Mouse (Mus musculus): ENCODE data around the gene Polr2l. TPM values are rescaled to one million over a fixed set of nuclear protein-coding genes. Genes with fewer than 3 reads are reported as not detected.

Gene Polr2l
- total RNA-seq, 2 experiments from 2014 or later = 40.8 to 45.7 TPM

DNA sequence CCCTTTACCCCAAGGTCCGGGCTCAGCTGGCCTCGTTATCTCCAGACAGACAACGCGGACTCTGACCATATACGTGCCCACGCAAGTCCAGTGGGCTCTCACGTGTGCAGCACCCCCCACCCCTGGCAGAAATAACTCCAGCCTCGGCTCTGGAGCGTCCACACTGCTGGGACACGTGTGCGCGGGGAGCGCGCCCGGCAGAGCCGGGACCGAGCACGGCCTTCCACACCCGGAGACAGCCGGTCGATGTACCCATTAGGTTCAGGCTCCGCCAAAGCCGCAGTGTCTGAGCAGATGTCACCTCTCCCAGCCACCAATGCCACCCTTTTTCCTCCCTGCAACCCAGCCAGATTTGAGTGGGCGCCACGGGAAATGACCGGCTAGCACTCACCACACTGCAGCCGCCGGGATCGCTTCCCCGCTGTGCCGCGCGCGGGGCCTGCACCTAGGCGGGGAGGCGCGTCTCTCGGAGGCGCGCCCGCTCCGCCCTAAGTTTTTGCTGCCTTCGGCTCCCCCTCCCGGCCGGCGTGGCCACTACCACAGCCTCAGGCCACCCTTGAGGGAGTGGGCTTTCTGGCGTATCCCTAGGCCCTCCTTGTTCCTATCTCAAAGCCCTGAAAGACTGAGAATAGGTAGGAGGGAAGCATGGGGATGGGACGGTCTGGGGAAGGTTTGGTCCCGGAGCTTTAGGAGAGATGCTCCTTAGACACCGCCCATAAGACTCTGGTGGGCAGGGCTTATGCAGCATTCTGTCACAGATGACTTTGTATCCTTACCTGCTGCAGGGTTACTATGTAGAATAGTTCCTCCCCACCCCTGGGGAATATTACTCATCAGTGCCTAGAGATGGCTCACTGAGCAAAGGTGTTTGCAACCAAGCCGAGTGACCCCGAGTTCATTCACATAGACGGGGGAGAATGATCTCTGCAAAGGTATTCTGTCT lies 37.5 kb downstream of the Polr2l start, which contains the start of gene Slc25a22:
Slc25a22 (minus strand) TSS at position 715 of the 943 bp plus-strand sequence.
- peak; percentile 87 for DNase-seq (ENCODE audit: low spot score in 2 of 2)
- intact Hi-C loops (cut with DNase I) = loop anchor here (1.0 kb wide), 1 partner anchor 10 kb away; the partner anchor contains the start of gene Rplp2

- DNase-seq (ENCODE audit: low spot score in 2 of 2) = no peak
- intact Hi-C loops (cut with DNase I) = no loop called here
These were observed 38.4 kb downstream of the Polr2l start for GRCm38 (mm10) chr7:141436523-141436892.

GRCm38 (mm10) chr7:141435856-141436522 lies 38.9 kb downstream of the Polr2l start:
- no peak for DNase-seq (ENCODE audit: low spot score in 2 of 2)
- intact Hi-C loops (cut with DNase I) = loop anchor here (2.0 kb wide), 1 partner anchor 21 kb away; the partner anchor contains the start of gene Gatd1

- intact Hi-C loops (cut with DNase I) = loop anchor here (2.0 kb wide), 1 partner anchor 20 kb away; the partner anchor contains the start of gene Gatd1
- peak; percentile 51 to 69 for DNase-seq (ENCODE audit: low spot score in 2 of 2)
These were observed 39.6 kb downstream of the Polr2l start for GRCm38 (mm10) chr7:141435129-141435855.

- DNase-seq (ENCODE audit: low spot score in 2 of 2) = peak; percentile 77 to 89
- intact Hi-C loops (cut with DNase I) = loop anchor here (2.0 kb wide), 1 partner anchor 20 kb away; the partner anchor contains the start of gene Gatd1
These were observed 40.5 kb downstream of the Polr2l start for GRCm38 (mm10) chr7:141434464-141434863.

DNA sequence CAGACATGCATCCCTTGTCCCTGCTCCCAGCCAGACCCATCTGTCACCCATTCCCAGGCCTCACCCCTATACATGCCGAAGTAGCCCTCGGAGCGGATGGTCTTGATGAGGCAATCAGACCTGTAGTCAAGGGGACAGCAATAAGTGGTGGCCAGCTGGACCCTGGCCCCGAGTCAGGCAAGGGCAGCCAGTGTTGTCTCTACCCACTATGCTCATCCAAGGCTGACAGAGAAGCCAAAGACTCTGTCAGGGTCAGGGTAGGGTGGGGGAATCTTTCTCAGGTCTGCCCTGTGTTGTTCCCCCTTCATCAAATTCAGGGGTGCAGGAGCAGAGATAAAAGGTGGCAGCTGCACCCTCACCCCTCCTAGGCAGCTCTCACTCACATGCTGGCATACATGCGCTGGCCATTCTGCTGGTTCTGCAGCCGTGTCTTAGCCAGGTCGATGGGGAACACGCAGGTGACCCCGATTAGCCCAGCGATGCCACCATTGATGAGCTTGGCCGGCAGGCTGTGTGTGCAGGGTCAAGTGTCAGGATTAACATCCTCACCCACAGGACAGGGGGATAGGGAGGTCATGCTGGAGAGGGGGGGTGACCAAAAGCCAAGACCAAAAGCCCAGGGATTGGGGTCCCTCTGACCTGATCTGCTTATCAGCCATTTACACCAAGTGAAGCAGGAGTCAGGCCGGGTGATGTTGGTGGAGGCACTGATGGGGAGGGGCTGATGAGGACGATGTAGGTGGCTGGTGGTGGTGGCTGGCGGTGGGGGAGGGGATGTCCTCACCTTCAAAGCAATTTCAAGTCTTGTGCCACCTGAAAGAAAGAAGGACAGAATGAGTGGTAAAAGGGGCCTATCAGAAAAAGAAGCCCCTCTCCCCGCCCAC lies 41.2 kb downstream of the Polr2l start:
- no peak for DNase-seq (ENCODE audit: low spot score in 2 of 2)
- intact Hi-C loops (cut with DNase I) = loop anchor here (2.0 kb wide), 1 partner anchor 19 kb away; the partner anchor contains the start of gene Gatd1

DNA sequence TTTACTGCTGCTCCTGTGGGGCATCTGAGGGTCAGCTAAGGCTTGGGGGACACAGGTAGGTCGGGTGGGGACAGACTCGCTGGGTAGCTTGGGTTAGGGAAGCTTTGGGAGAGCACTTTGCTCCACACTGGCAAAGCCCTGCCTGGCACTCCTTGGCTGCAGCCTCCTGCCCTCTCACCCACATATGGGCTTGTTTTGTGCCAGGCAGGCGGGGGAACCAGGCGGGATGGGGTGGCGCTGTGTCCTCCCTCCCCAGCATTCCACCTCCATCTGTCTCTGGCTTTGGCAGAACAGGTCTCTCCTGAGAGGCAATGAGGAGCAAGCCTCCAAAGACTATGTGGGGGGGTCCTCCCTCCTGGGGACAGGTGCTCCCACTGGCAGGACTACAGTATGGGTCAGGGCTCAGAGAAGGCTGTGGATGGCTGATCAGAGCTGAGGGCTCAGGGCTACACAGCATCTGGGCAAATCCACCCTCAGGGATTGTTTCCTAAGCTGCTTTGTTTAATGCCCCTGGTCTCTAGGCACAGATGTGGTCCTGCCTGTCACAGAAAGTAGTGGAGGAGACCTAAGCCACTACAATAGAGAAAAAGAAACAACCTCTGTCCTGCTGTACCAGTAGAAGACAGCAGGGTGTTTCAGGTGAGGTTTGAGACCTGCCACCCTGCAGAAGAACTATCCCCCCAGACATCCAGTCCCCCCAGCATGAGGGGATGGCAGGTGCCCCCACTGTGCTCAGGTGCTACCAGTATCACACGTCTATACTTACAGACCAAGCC lies 42.0 kb downstream of the Polr2l start:
- peak in 1 of 2 experiments; percentile 41 for DNase-seq (ENCODE audit: low spot score in 2 of 2)
- intact Hi-C loops (cut with DNase I) = no loop called here

DNA sequence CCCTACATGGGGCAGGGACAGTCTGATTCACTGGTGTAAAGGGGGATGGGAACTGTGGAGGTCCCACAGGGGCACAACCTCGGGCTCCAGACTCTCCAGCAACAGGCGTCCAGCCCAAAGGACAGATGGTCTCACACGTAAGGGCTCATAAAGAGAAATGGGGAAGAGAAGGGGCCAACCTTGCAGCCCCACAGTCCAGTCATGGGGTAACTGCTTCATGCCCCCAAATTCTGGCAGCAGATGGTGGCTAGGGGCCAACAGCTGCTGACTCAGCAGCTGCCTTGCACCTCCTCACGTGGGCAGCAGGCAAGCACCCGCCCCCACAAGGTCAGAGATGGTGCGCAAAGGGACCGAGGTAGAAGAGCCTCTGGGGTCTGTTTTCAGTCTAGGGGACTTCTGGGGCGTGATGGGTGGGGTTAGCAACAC lies 42.7 kb downstream of the Polr2l start:
- peak in 1 of 2 experiments; percentile 24 for DNase-seq (ENCODE audit: low spot score in 2 of 2)
- intact Hi-C loops (cut with DNase I) = no loop called here

DNA sequence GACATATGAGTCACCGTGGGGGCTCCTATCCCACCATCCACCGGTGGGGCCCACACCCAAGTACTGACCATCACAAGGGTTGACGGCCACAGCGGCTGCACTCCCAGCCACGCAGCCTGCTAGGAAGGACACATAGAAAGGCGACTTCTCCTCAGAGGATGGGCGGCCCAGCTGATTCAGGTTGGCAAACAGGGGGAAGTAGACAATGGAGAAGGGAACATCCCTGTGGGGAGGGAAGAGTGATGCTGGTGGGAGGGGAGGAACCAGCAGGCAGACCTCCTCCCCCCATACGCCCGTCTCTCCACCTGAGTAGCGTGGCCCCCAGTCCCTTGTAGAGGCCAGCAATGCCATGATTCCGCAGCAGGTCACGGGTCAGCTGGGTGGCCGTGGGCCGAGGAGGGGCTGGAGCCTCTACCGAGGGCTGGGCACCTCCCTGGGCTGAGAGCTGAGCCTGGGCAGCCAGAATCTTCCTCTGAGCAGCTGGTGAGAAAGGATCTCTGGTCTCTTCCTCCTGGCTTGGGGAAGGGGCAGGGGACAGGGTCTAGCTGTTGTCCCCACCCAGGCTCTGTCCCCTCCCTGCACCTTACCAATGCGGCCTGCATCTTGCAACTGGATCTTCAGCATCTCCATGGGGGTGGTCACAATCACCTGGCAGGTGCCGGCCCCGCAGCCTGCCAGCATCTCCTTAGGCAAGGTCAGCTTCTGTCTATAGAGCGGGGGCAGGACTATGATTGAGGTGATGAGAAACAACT lies 43.3 kb downstream of the Polr2l start:
- no peak for DNase-seq (ENCODE audit: low spot score in 2 of 2)
- intact Hi-C loops (cut with DNase I) = no loop called here

DNA sequence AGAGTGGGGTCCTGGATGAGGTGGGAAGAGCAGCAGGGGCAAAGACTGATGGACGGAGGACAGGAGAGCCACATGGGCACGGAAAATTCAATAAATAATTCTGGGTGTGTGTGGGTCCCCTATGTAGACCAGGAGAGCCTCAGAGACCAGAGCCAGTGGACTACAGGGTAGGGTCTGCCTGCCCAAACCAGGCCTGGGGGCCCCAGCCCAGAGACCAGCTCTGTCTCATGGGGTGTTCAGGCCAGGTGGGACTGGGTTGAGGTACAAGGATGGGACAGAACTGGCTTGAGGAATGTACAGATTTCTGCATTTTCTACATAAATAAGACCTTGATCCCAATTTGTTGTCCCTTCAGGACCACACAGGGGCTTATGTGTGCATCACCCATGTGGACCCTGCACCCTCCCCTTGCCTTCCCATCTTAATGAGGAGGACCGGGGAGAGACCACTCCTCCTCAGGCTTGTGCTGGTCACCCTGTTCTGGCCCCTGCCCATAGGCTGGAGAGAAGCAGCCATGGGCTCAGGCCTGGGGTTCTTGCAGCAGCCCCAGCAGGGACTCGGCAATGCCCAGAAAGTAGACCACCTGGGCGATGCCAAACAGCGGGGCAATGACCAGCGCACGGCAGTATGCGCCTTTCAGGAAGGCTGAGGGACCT lies 44.2 kb downstream of the Polr2l start:
- intact Hi-C loops (cut with DNase I) = no loop called here
- DNase-seq (ENCODE audit: low spot score in 2 of 2) = no peak

- intact Hi-C loops (cut with DNase I) = no loop called here
These were observed 44.9 kb downstream of the Polr2l start for GRCm38 (mm10) chr7:141429840-141430584.

DNA sequence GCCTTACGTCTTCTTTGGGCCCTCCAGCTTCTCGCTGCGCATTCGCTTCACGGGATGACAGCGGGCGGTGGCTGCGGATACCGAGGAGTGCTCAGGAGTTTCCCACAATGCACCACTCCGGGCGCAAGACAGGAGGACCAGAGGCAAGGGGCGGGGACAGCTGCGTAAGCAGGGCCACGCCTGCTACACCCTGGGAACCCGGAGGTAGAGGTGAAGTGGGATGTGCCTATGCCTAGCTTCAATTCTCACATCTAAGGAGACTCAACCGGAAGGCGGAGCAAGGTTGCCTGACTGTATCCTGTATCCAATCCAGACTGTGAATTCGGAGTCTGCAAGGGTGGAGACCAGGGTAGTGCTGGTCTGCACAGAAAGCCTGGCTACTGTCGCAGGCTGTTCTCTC lies 45.6 kb downstream of the Polr2l start, which contains the start of gene Cend1:
Cend1 (minus strand) TSS at position 182 of the 400 bp plus-strand sequence.
- DNase-seq (ENCODE audit: low spot score in 2 of 2) = peak; percentile 90 to 97
- intact Hi-C loops (cut with DNase I) = no loop called here

More at GRCm38 (mm10) chr7:141429840-141430584, 44.9 kb downstream of the Polr2l start:
- DNase-seq (ENCODE audit: low spot score in 2 of 2) = no peak

GRCm38 (mm10) chr7:141428701-141429100 lies 46.2 kb downstream of the Polr2l start:
- no peak for DNase-seq (ENCODE audit: low spot score in 2 of 2)
- intact Hi-C loops (cut with DNase I) = no loop called here

DNA sequence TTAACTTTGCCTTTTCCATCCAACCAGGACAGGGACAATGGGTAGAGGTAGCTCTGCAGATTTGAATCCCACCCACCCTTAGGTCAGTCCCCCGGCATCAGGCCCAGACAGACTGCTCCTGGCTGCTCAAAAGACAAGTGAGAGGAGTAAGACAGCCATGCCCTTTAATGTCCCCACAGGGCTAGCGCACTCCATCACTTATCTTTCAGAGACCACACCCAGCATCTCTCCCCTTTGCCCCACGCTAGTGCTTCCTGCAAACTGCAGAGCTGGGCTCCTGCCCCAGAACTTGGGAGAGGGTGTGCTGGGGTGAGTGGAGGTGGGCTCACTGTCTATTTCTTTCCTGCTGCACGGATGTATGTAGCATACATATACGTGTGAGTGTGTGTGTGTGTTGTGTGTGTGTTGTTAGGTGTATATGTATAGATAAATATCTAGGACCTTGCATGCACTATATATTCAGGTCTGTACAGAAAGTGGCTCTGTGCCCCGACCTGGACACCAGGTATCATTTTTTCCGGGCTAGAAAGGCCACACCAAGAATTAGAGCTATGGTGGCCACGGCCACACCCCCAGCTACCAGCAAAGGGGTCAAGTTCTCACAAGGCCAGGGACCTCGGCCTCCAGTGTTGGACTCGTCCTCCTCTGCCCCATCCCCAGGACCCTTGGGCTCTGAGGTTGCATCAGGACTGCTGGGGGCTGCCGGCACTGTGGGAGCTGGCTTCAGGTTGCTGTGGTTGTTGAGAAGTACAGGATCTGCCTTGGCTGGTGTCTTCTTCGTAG lies 47.8 kb downstream of the Polr2l start:
- intact Hi-C loops (cut with DNase I) = no loop called here
- no peak for DNase-seq (ENCODE audit: low spot score in 2 of 2)

DNA sequence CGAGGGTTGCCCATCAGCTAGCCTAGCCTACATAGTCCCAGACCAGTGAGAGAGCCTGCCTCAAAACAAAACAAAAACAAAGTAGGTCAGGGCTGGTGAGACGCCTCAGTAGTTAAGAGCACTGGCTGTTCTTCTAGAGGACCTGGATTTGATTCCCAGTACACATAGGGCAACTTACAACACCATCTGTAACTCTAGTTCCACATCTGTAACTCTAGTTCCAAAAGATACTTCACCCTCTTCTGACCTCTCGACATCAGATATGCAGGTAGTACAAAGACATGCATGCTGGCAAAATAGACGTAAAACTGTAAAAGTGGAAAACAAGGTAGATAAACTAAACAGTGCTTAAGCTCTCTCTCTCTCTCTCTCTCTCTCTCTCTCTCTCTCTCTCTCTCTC lies 51.1 kb downstream of the Polr2l start:
- intact Hi-C loops (cut with DNase I) = no loop called here
- no peak for DNase-seq (ENCODE audit: low spot score in 2 of 2)
